Mouse (Mus musculus) C2C12 (cell line): ENCODE data around the gene Olfr1329. TPM values are rescaled to one million over a fixed set of nuclear protein-coding genes. Genes with fewer than 3 reads are reported as not detected.

ENCODE experiments used
- H3K27me3 ChIP-seq: one replicate; pipeline ENCODE4 v1.6.1; 2011; ENCODE audit not compliant: control insufficient read depth, insufficient read depth, insufficient read length
- H3K36me3 ChIP-seq: one replicate; pipeline ENCODE4 v1.6.1; 2011; ENCODE audit not compliant: control insufficient read depth, insufficient read depth
- H3K4me3 ChIP-seq: one replicate; pipeline ENCODE4 v1.5.1; 2011; ENCODE audit warnings: mild to moderate bottlenecking, control low read depth; ENCODE audit not compliant: poor library complexity, insufficient read depth, severe bottlenecking
- H3K79me2 ChIP-seq: one replicate; pipeline ENCODE4 v1.6.1; 2011; ENCODE audit not compliant: control insufficient read depth, insufficient read depth
- H3K79me3 ChIP-seq: one replicate; pipeline ENCODE4 v1.6.1; 2011; ENCODE audit warnings: low read depth, control low read depth
- H3ac ChIP-seq: one replicate; pipeline ENCODE3; 2011; ENCODE audit warnings: low read depth; ENCODE audit not compliant: control insufficient read depth, insufficient read length
- CEBPB ChIP-seq: IDR thresholded peaks from one replicate; pipeline ENCODE4 v1.6.1; 2011; ENCODE audit warnings: low read depth, mild to moderate bottlenecking, control low read depth, moderate library complexity
- CTCF ChIP-seq: IDR thresholded peaks from one replicate; pipeline ENCODE4 v1.5.1; 2011; ENCODE audit not compliant: control insufficient read depth, insufficient read depth, insufficient read length
- FOSL1 ChIP-seq: IDR thresholded peaks from one replicate; pipeline ENCODE4 v1.8.0; 2011; ENCODE audit warnings: mild to moderate bottlenecking, low read length; ENCODE audit not compliant: poor library complexity, insufficient read depth, severe bottlenecking
- MAX ChIP-seq: IDR thresholded peaks from one replicate; pipeline ENCODE4 v1.6.1; 2011; ENCODE audit warnings: mild to moderate bottlenecking, control low read depth
- MYOD1 ChIP-seq: IDR thresholded peaks from one replicate; pipeline ENCODE4 v1.6.1; 2011; ENCODE audit warnings: low read depth; ENCODE audit not compliant: control insufficient read depth, insufficient read length
- MYOG ChIP-seq: IDR thresholded peaks from one replicate; pipeline ENCODE4 v1.6.1; 2011; ENCODE audit not compliant: control insufficient read depth, insufficient read length; ENCODE audit errors: extremely low read depth
- USF1 ChIP-seq: IDR thresholded peaks from one replicate; pipeline ENCODE4 v1.6.1; 2011; ENCODE audit warnings: low read depth, mild to moderate bottlenecking, control low read depth, moderate library complexity
- polyA plus RNA-seq: library from polyadenylated mRNA; unstranded; fragments of >200 nt; fragmentation: generic; extraction: Trizol; gene quantifications from one replicate; pipeline ENCODE4 v1.2.1, GENCODE M21; 2012; ENCODE audit warnings: missing spikeins

The Olfr1329 gene
- polyA plus RNA-seq, 1 experiment = not detected

GRCm38 (mm10) chr4:118888297-118888696, 29.0 kb downstream of the Olfr1329 start, which contains the start of gene Olfr1330:
TSS of gene Olfr1330 (plus strand) at chr4:118888597.
- H3K27me3 ChIP-seq = no peaks in the 10 kb centered on the region
- TF ChIP-seq MYOD1 (no peak), MAX (no peak), CEBPB (no peak), FOSL1 (no peak), MYOG (no peak), CTCF (no peak), USF1 (no peak)
- no peak within 1 kb of the TSS for H3ac ChIP-seq
- no peak within 1 kb of the TSS for H3K4me3 ChIP-seq
- no peaks in the 10 kb centered on the region for H3K79me3 ChIP-seq
- no peaks in the 10 kb centered on the region for H3K79me2 ChIP-seq
- H3K36me3 ChIP-seq = no peaks in the 10 kb centered on the region

GRCm38 (mm10) chr4:118867566-118867965, 49.7 kb downstream of the Olfr1329 start:
- Histone ChIP-seq H3ac (no peak overlapping the region), H3K4me3 (no peak overlapping the region), H3K79me3 (no peaks in the 10 kb centered on the region), H3K79me2 (no peaks in the 10 kb centered on the region), H3K27me3 (no peaks in the 10 kb centered on the region), H3K36me3 (no peaks in the 10 kb centered on the region)
- no peak for TF ChIP-seq MAX
- no peak for TF ChIP-seq MYOG
- TF ChIP-seq CTCF = no peak
- TF ChIP-seq CEBPB = no peak
- no peak for TF ChIP-seq USF1
- TF ChIP-seq FOSL1 = no peak
- no peak for TF ChIP-seq MYOD1

Other genes with a start within 250 kb of the Olfr1329 start
- gene Olfr1342, start 224.7 kb downstream of the Olfr1329 start, polyA plus RNA-seq = not detected
- gene Olfr1341, start 213.9 kb downstream of the Olfr1329 start, polyA plus RNA-seq = not detected
- gene Olfr1340, start 197.3 kb downstream of the Olfr1329 start, polyA plus RNA-seq = not detected
- not detected for gene Olfr1339, start 185.3 kb downstream of the Olfr1329 start, polyA plus RNA-seq
- not detected for gene Olfr1338, start 158.7 kb downstream of the Olfr1329 start, polyA plus RNA-seq
- not detected for gene Olfr1337, start 134.9 kb downstream of the Olfr1329 start, polyA plus RNA-seq
- not detected for gene Olfr1335, start 107.5 kb downstream of the Olfr1329 start, polyA plus RNA-seq
- gene Olfr1333, start 81.2 kb downstream of the Olfr1329 start, polyA plus RNA-seq = not detected
- gene Olfr1331, start 52.8 kb downstream of the Olfr1329 start, polyA plus RNA-seq = not detected
- gene Olfr1330, start 28.9 kb downstream of the Olfr1329 start, polyA plus RNA-seq = not detected
- gene Olfr1328, start 21.1 kb upstream of the Olfr1329 start, polyA plus RNA-seq = not detected
- not detected for gene Lao1, start 44.1 kb upstream of the Olfr1329 start, polyA plus RNA-seq
- 49.0 TPM for gene Slc2a1, start 191.2 kb upstream of the Olfr1329 start, polyA plus RNA-seq